Mouse (Mus musculus) embryonic facial prominence, embryonic 11.5 days (tissue): ENCODE data around the gene Usp48. TPM values are rescaled to one million over a fixed set of nuclear protein-coding genes. Genes with fewer than 3 reads are reported as not detected.

ENCODE experiments used
- ATAC-seq: fragments of 200-750 bp; cut with Nextera tagmentation; replicated peaks from 2 replicates; pipeline ENCODE4 v1.8.0; 2017; ENCODE audit warnings: low read depth; ENCODE audit not compliant: insufficient number of reproducible peaks, low FRiP score, low TSS enrichment
- DNase-seq: peaks from one replicate; pipeline ENCODE4 v3.0.0-alpha.2; 2015; ENCODE audit warnings: low spot score
- H3K27ac ChIP-seq: fragments of 300-500 bp; sonication (generic); replicated peaks from 2 replicates; pipeline ENCODE4 v1.5.1; 2014; ENCODE audit warnings: mild to moderate bottlenecking, low read depth, low read length, control low read depth
- H3K27me3 ChIP-seq: fragments of 300-500 bp; sonication (generic); 2 replicates; pipeline ENCODE4 v1.6.1; 2014; ENCODE audit warnings: mild to moderate bottlenecking, low read length, moderate library complexity, mixed read lengths; ENCODE audit not compliant: control insufficient read depth, insufficient read depth
- H3K36me3 ChIP-seq: fragments of 300-500 bp; sonication (generic); replicated peaks from 2 replicates; pipeline ENCODE4 v1.6.1; 2014; ENCODE audit warnings: low read depth, mild to moderate bottlenecking, low read length, moderate library complexity, mixed read lengths; ENCODE audit not compliant: control insufficient read depth, insufficient read depth
- H3K4me1 ChIP-seq: fragments of 300-500 bp; sonication (generic); 2 replicates; pipeline ENCODE4 v1.6.1; 2014; ENCODE audit warnings: low read length, mixed read lengths; ENCODE audit not compliant: control insufficient read depth, insufficient read depth
- H3K4me2 ChIP-seq: fragments of 300-500 bp; sonication (generic); 2 replicates; pipeline ENCODE4 v1.6.1; 2014; ENCODE audit warnings: low read depth, mild to moderate bottlenecking, control low read depth, low read length, moderate library complexity
- H3K4me3 ChIP-seq: fragments of 300-500 bp; sonication (generic); 2 replicates; pipeline ENCODE4 v1.5.1; 2014; ENCODE audit warnings: low read depth, low read length, control low read depth
- H3K9ac ChIP-seq: fragments of 300-500 bp; sonication (generic); replicated peaks from 2 replicates; pipeline ENCODE4 v1.6.1; 2014; ENCODE audit warnings: mild to moderate bottlenecking, control low read depth, low read length
- H3K9me3 ChIP-seq: fragments of 300-500 bp; sonication (generic); replicated peaks from 2 replicates; pipeline ENCODE4 v1.6.1; 2016; ENCODE audit warnings: mild to moderate bottlenecking, low read length, inconsistent platforms, mixed read lengths; ENCODE audit not compliant: control insufficient read depth
- WGBS: fragments of 180-500 bp; shearing (Covaris S2); extraction: QIAGEN DNeasy Blood & Tissue Kit; methylation state at CpG from one replicate; pipeline ENCODE4 v1.1.7; 2014; 5-methylcytosine and 5-hydroxymethylcytosine counted together
- polyA plus RNA-seq: library from polyadenylated mRNA; unstranded; fragments of >200 nt; fragmentation: Nextera tagmentation; extraction: Ambion mirVana; gene quantifications from 2 replicates; pipeline ENCODE4 v1.2.1, GENCODE M21; 2014

Gene Usp48
- polyA plus RNA-seq, 1 experiment from 2014 or later: 76.7 TPM

- Histone ChIP-seq H3K9me3 (no peaks in the 10 kb centered on the region), H3K36me3 (peaks cover 14% of the 10 kb centered on the region)
Observed at GRCm38 (mm10) chr4:137642101-137642500, 48.5 kb downstream of the Usp48 start.

GRCm38 (mm10) chr4:137643459-137643858, 49.9 kb downstream of the Usp48 start:
- no peak overlapping the region for H3K9ac ChIP-seq
- peaks cover 14% of the 10 kb centered on the region for H3K36me3 ChIP-seq
- H3K4me1 ChIP-seq: no peaks in the 10 kb centered on the region
- no peak overlapping the region for H3K4me3 ChIP-seq
- ATAC-seq (no peak), DNase-seq (no peak)
- H3K9me3 ChIP-seq: no peaks in the 10 kb centered on the region
- no peak overlapping the region for H3K27ac ChIP-seq
- WGBS: 89% methylated on average over 2 of the region's 2 CpGs
- H3K4me2 ChIP-seq: no peak overlapping the region
- H3K27me3 ChIP-seq: no peaks in the 10 kb centered on the region

More at GRCm38 (mm10) chr4:137642101-137642500, 48.5 kb downstream of the Usp48 start:
- H3K27ac ChIP-seq: no peak overlapping the region
- WGBS: 72% methylated on average over 2 of the region's 2 CpGs
- no peaks in the 10 kb centered on the region for H3K27me3 ChIP-seq
- no peak overlapping the region for H3K4me2 ChIP-seq
- no peak overlapping the region for H3K9ac ChIP-seq
- H3K4me3 ChIP-seq: no peak overlapping the region
- DNase-seq (no peak), ATAC-seq (no peak)
- no peaks in the 10 kb centered on the region for H3K4me1 ChIP-seq

- DNase-seq: no peak
- Histone ChIP-seq H3K4me3 (no peak overlapping the region), H3K4me1 (no peaks in the 10 kb centered on the region), H3K9ac (no peak overlapping the region), H3K36me3 (peaks cover 18% of the 10 kb centered on the region), H3K27me3 (no peaks in the 10 kb centered on the region), H3K9me3 (no peaks in the 10 kb centered on the region), H3K27ac (no peak overlapping the region), H3K4me2 (no peak overlapping the region)
- no peak for ATAC-seq
Observed at GRCm38 (mm10) chr4:137646262-137646661, 52.7 kb downstream of the Usp48 start.

GRCm38 (mm10) chr4:137647648-137648047, 54.1 kb downstream of the Usp48 start:
- Histone ChIP-seq H3K4me3 (no peak overlapping the region), H3K27ac (no peak overlapping the region), H3K27me3 (no peaks in the 10 kb centered on the region), H3K4me1 (no peaks in the 10 kb centered on the region), H3K9me3 (no peaks in the 10 kb centered on the region), H3K36me3 (peaks cover 18% of the 10 kb centered on the region), H3K4me2 (no peak overlapping the region), H3K9ac (no peak overlapping the region)
- 74% methylated on average over 6 of the region's 6 CpGs for WGBS
- DNase-seq (peak; percentile 50), ATAC-seq (no peak)

- Histone ChIP-seq H3K27me3 (no peaks in the 10 kb centered on the region), H3K36me3 (peaks cover 18% of the 10 kb centered on the region), H3K4me2 (no peak overlapping the region), H3K9ac (no peak overlapping the region), H3K4me3 (no peak overlapping the region), H3K4me1 (no peaks in the 10 kb centered on the region), H3K9me3 (no peaks in the 10 kb centered on the region), H3K27ac (no peak overlapping the region)
- no peak for DNase-seq
- no peak for ATAC-seq
- 87% methylated on average over 9 of the region's 9 CpGs for WGBS
Observed at GRCm38 (mm10) chr4:137648230-137648629, 54.7 kb downstream of the Usp48 start.

- no peaks in the 10 kb centered on the region for H3K27me3 ChIP-seq
- peaks cover 10% of the 10 kb centered on the region for H3K36me3 ChIP-seq
- H3K9ac ChIP-seq: no peak overlapping the region
- no peaks in the 10 kb centered on the region for H3K9me3 ChIP-seq
- DNase-seq (no peak), ATAC-seq (no peak)
- H3K27ac ChIP-seq: no peak overlapping the region
- 76% methylated on average over 5 of the region's 5 CpGs for WGBS
- no peak overlapping the region for H3K4me2 ChIP-seq
- no peak overlapping the region for H3K4me3 ChIP-seq
- no peaks in the 10 kb centered on the region for H3K4me1 ChIP-seq
Observed at GRCm38 (mm10) chr4:137650912-137651311, 57.4 kb downstream of the Usp48 start.

- no peak for DNase-seq
- ATAC-seq: no peak
- 93% methylated on average over 5 of the region's 5 CpGs for WGBS
- H3K4me1 ChIP-seq: no peaks in the 10 kb centered on the region
- no peaks in the 10 kb centered on the region for H3K9me3 ChIP-seq
- no peaks in the 10 kb centered on the region for H3K27me3 ChIP-seq
- H3K9ac ChIP-seq: no peak overlapping the region
- H3K4me2 ChIP-seq: no peak overlapping the region
- H3K36me3 ChIP-seq: peaks cover 9% of the 10 kb centered on the region
- H3K27ac ChIP-seq: no peak overlapping the region
- no peak overlapping the region for H3K4me3 ChIP-seq
Observed at GRCm38 (mm10) chr4:137652835-137653346, 59.3 kb downstream of the Usp48 start.

- Histone ChIP-seq H3K4me1 (no peaks in the 10 kb centered on the region), H3K9ac (no peak overlapping the region), H3K36me3 (peaks cover 3% of the 10 kb centered on the region), H3K27me3 (no peaks in the 10 kb centered on the region), H3K27ac (no peak overlapping the region), H3K9me3 (no peaks in the 10 kb centered on the region), H3K4me2 (no peak overlapping the region), H3K4me3 (no peak overlapping the region)
- no peak for ATAC-seq
- 88% methylated on average over 18 of the region's 18 CpGs for WGBS
- no peak for DNase-seq
Observed at GRCm38 (mm10) chr4:137655241-137656031, 61.9 kb downstream of the Usp48 start.
